Mouse (Mus musculus) megakaryocyte, embryonic 14.5 days (primary cell): ENCODE measurements at regions not wholly inside any gene's neighbourhood (a gene's known extent, or its start where the extent isn't known, plus 50 kb on each side); places are given as distances from the start of the nearest gene placed in this dataset.
"Not testable (repeated sequence)": the region's sequence is repeated elsewhere in the genome, so short reads cannot be mapped to it uniquely, and the experiment has no call there.

ENCODE experiments used
- FLI1 ChIP-seq: IDR thresholded peaks from 2 replicates; pipeline ENCODE4 v1.6.1; 2012; ENCODE audit warnings: low read length, inconsistent platforms, mixed read lengths
- GATA1 ChIP-seq: IDR thresholded peaks from 3 replicates; pipeline ENCODE4 v1.6.1; 2012; ENCODE audit warnings: mixed read lengths, low read length, inconsistent platforms, borderline replicate concordance

GRCm38 (mm10) chr5:26703621-26704020 is 113.4 kb upstream of the Dpp6 start:
- TF ChIP-seq FLI1, GATA1: not testable (repeated sequence)
